Mouse (Mus musculus): ENCODE data around the gene Ifnar2. TPM values are rescaled to one million over a fixed set of nuclear protein-coding genes. Genes with fewer than 3 reads are reported as not detected.
A peak's percentile ranks its signal among the peaks of the same experiment; 100 is the strongest.

The Ifnar2 gene
- total RNA-seq, 2 experiments from 2014 or later = 71.6 to 94.3 TPM

GRCm38 (mm10) chr16:91356760-91357525 is 15.6 kb upstream of the Ifnar2 start:
- no peak for ATAC-seq (replicated peaks; ENCODE audit: low FRiP score, poor library complexity, severe bottlenecking)

GRCm38 (mm10) chr16:91357526-91357900 is 15.1 kb upstream of the Ifnar2 start:
- ATAC-seq (replicated peaks; ENCODE audit: low FRiP score, poor library complexity, severe bottlenecking) = no peak

- ATAC-seq (replicated peaks; ENCODE audit: low FRiP score, poor library complexity, severe bottlenecking) = peak; percentile 61
Measured at GRCm38 (mm10) chr16:91358555-91358954, 14.0 kb upstream of the Ifnar2 start.

- ATAC-seq (replicated peaks; ENCODE audit: low FRiP score, poor library complexity, severe bottlenecking) = no peak
Measured at GRCm38 (mm10) chr16:91359531-91359930, 13.1 kb upstream of the Ifnar2 start.

GRCm38 (mm10) chr16:91360162-91360561 is 12.4 kb upstream of the Ifnar2 start:
- ATAC-seq (replicated peaks; ENCODE audit: low FRiP score, poor library complexity, severe bottlenecking) = no peak

GRCm38 (mm10) chr16:91362006-91362405 is 10.6 kb upstream of the Ifnar2 start:
- ATAC-seq (replicated peaks; ENCODE audit: low FRiP score, poor library complexity, severe bottlenecking) = no peak

- ATAC-seq (replicated peaks; ENCODE audit: low FRiP score, poor library complexity, severe bottlenecking) = no peak
Measured at GRCm38 (mm10) chr16:91362616-91363272, 9.8 kb upstream of the Ifnar2 start.

- ATAC-seq (replicated peaks; ENCODE audit: low FRiP score, poor library complexity, severe bottlenecking) = no peak
Measured at GRCm38 (mm10) chr16:91363483-91363882, 9.1 kb upstream of the Ifnar2 start.

GRCm38 (mm10) chr16:91366567-91366966 is 6.0 kb upstream of the Ifnar2 start:
- ATAC-seq (replicated peaks; ENCODE audit: low FRiP score, poor library complexity, severe bottlenecking) = no peak

GRCm38 (mm10) chr16:91367066-91367465 is 5.5 kb upstream of the Ifnar2 start:
- no peak for ATAC-seq (replicated peaks; ENCODE audit: low FRiP score, poor library complexity, severe bottlenecking)

- ATAC-seq (replicated peaks; ENCODE audit: low FRiP score, poor library complexity, severe bottlenecking) = peak; percentile 36
Measured at GRCm38 (mm10) chr16:91373473-91374252, 1.1 kb downstream of the Ifnar2 start.

GRCm38 (mm10) chr16:91374253-91374634 is 1.7 kb downstream of the Ifnar2 start:
- ATAC-seq (replicated peaks; ENCODE audit: low FRiP score, poor library complexity, severe bottlenecking) = no peak

GRCm38 (mm10) chr16:91376701-91377100 is 4.1 kb downstream of the Ifnar2 start:
- no peak for ATAC-seq (replicated peaks; ENCODE audit: low FRiP score, poor library complexity, severe bottlenecking)

- no peak for ATAC-seq (replicated peaks; ENCODE audit: low FRiP score, poor library complexity, severe bottlenecking)
Measured at GRCm38 (mm10) chr16:91378431-91378986, 5.9 kb downstream of the Ifnar2 start.

GRCm38 (mm10) chr16:91378991-91379390 is 6.4 kb downstream of the Ifnar2 start:
- ATAC-seq (replicated peaks; ENCODE audit: low FRiP score, poor library complexity, severe bottlenecking) = no peak

GRCm38 (mm10) chr16:91379412-91379811 is 6.8 kb downstream of the Ifnar2 start:
- ATAC-seq (replicated peaks; ENCODE audit: low FRiP score, poor library complexity, severe bottlenecking) = no peak

GRCm38 (mm10) chr16:91380151-91380550 is 7.6 kb downstream of the Ifnar2 start:
- peak; percentile 73 for ATAC-seq (replicated peaks; ENCODE audit: low FRiP score, poor library complexity, severe bottlenecking)

GRCm38 (mm10) chr16:91381606-91382005 is 9.0 kb downstream of the Ifnar2 start:
- ATAC-seq (replicated peaks; ENCODE audit: low FRiP score, poor library complexity, severe bottlenecking) = no peak

- no peak for ATAC-seq (replicated peaks; ENCODE audit: low FRiP score, poor library complexity, severe bottlenecking)
Measured at GRCm38 (mm10) chr16:91382261-91382790, 9.7 kb downstream of the Ifnar2 start.

GRCm38 (mm10) chr16:91384221-91384620 is 11.6 kb downstream of the Ifnar2 start:
- no peak for ATAC-seq (replicated peaks; ENCODE audit: low FRiP score, poor library complexity, severe bottlenecking)

Data from erythroid progenitor cell, adult 5-6 weeks (primary cell).